Mouse (Mus musculus) spleen, adult 2 months (tissue): ENCODE measurements around the gene Slc50a1.

ENCODE experiments used
- CTCF ChIP-seq: fragments of 200-500 bp; IDR thresholded peaks from 2 replicates; pipeline ENCODE4 v1.5.1; 2011; ENCODE audit warnings: mild to moderate bottlenecking, inconsistent platforms; ENCODE audit not compliant: insufficient read depth, insufficient read length, insufficient replicate concordance; ENCODE audit errors: extremely low read depth
- POLR2A ChIP-seq: fragments of 200-500 bp; IDR thresholded peaks from 2 replicates; pipeline ENCODE4 v1.6.1; 2011; ENCODE audit warnings: low read depth, low read length, inconsistent platforms

DNA sequence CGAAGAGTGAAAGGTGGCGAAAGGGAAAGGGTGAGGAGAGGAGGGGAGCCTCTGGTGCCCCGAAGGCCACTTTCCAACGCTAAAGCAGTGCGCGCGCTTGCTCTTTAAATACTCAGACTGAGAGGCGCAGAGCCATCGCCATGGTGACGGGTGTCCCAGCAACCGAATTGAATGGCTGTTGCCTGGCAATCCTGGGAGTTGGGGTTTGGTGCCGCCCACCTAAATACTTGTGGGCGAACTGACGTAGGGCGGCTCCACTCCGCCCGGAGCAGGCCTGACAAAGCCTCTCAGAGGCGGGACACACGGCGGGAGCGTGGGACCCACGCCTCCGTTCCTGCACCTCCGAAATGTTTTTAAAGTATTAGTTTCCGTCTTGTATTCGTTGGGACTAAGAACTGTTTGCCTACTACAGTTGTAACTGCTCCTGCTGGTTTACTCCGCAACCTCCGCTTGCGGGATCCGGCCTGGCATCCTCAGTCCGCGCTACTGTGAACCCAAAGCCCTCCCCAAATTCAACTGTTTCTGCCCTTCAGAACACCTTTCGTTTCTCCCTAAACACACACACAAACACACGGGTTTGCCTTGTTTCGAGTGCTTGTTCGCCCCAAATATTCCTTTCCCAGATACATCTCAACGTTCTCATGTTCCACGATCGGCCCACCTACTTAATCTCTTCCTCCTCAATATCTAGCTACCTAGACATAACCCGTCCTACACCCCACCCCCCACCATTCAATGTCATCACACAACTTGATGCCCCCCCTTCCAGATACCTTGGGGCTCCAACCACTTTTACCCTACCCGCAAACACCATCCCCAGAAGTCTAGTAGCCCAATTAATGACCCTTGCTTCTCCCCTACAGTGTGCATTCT, 42.8 kb downstream of the Slc50a1 start:
- no peak for TF ChIP-seq POLR2A
- no peak for TF ChIP-seq CTCF
